Mouse (Mus musculus): ENCODE results near the gene Dcun1d1. TPM values are rescaled to one million over a fixed set of nuclear protein-coding genes. Genes with fewer than 3 reads are reported as not detected.

Dcun1d1 gene
- polyA plus RNA-seq, 1 experiment from 2014 or later = 93.3 TPM

DNA sequence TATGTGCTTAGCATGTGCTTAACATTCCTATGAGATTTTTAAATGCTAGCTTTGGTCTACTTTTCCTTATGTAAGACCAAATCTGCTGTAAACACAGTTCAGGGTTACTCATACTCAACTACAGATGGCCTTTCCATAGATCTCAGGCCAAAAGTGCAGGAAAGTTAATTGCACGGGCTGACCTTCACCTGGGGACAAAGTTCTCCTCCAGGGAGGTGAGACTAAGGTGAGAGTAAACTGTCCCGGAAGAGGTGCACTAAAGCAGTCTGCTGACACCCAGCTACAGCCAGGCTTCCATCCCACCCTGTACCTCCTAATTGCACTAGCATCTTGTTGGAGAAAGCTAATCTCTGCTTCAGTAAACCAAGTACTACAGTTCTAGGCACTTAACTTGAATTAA lies 11.4 kb downstream of the Dcun1d1 start:
- H3K4me2 ChIP-seq (replicated peaks; ENCODE audit: low read depth, low read length) = no peak overlapping the region
- H3K27me3 ChIP-seq (ENCODE audit: control insufficient read depth, insufficient read depth, low read length) = no peaks in the 10 kb centered on the region
- no peak overlapping the region for H3K27ac ChIP-seq (ENCODE audit: low read length)
- no peak overlapping the region for H3K9ac ChIP-seq (replicated peaks; ENCODE audit: low read depth, low read length)
- peaks cover 18% of the 10 kb centered on the region for H3K4me1 ChIP-seq (ENCODE audit: control insufficient read depth, insufficient read depth, low read length)
- no peak overlapping the region for H3K4me3 ChIP-seq (ENCODE audit: low read depth, low read length)
- H3K9me3 ChIP-seq (ENCODE audit: control insufficient read depth, low read depth, low read length) = no peaks in the 10 kb centered on the region
- 58% methylated on average over 2 of the region's 2 CpGs for WGBS
- no peaks in the 10 kb centered on the region for H3K36me3 ChIP-seq (ENCODE audit: control insufficient read depth, insufficient read depth, low read length)
- no peak for ATAC-seq (ENCODE audit: insufficient number of reproducible peaks, insufficient read depth, low FRiP score, low read depth)

DNA sequence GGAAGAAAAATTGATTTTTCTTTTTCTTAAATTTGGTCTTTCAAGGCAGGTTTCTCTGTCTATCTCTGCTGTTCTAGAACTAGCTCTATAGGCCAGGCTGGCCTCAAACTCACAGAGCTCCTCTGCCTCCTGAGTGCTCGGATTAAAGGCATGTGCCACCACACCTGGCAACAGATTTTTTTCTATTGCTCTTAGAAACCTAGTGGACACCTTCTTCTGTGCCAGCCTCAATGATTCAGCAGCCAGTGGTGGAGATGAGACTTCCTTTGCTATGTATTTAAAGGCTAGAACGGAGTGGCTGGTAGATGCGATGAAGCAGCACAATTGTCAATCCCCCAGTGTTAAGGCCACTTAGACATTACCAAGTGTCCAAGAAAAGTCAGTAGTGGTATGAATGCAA lies 13.2 kb downstream of the Dcun1d1 start:
- 74% methylated on average over 3 of the region's 3 CpGs for WGBS
- Histone ChIP-seq H3K4me3 (ENCODE audit: low read depth, low read length) (no peak overlapping the region), H3K27me3 (ENCODE audit: control insufficient read depth, insufficient read depth, low read length) (no peaks in the 10 kb centered on the region), H3K4me1 (ENCODE audit: control insufficient read depth, insufficient read depth, low read length) (peaks cover 12% of the 10 kb centered on the region; the same call in 1 of the 2 replicates), H3K4me2 (replicated peaks; ENCODE audit: low read depth, low read length) (no peak overlapping the region), H3K9ac (replicated peaks; ENCODE audit: low read depth, low read length) (no peak overlapping the region), H3K36me3 (ENCODE audit: control insufficient read depth, insufficient read depth, low read length) (no peaks in the 10 kb centered on the region), H3K9me3 (ENCODE audit: control insufficient read depth, low read depth, low read length) (no peaks in the 10 kb centered on the region), H3K27ac (ENCODE audit: low read length) (no peak overlapping the region)
- no peak for ATAC-seq (ENCODE audit: insufficient number of reproducible peaks, insufficient read depth, low FRiP score, low read depth)

DNA sequence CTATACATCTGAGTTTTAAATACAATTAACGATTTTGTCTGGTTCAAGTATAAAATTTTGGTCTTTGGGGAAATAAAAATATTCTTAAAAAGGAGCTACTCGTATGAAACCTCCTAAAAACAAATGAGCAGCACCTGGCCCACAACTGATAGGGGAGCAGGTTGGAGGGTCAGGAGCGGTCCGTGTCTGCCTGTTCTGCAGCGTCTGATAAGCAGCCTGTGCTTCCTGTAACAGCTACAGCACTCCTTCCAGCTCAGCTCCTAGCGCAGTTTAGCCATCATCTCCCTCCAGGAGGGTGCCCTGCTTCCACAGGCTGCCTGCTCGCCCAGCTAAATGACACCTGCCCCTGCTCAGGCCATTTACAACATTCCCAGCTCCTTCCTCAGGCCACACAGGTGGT lies 13.8 kb downstream of the Dcun1d1 start:
- peak; percentile 74; the same call in 1 of the 2 replicates for ATAC-seq (ENCODE audit: insufficient number of reproducible peaks, insufficient read depth, low FRiP score, low read depth)
- H3K9me3 ChIP-seq (ENCODE audit: control insufficient read depth, low read depth, low read length) = no peaks in the 10 kb centered on the region
- WGBS = 53% methylated on average over 7 of the region's 7 CpGs
- H3K27me3 ChIP-seq (ENCODE audit: control insufficient read depth, insufficient read depth, low read length) = no peaks in the 10 kb centered on the region
- no peak overlapping the region for H3K4me3 ChIP-seq (ENCODE audit: low read depth, low read length)
- H3K36me3 ChIP-seq (ENCODE audit: control insufficient read depth, insufficient read depth, low read length) = no peaks in the 10 kb centered on the region
- no peak overlapping the region for H3K4me2 ChIP-seq (replicated peaks; ENCODE audit: low read depth, low read length)
- no peak overlapping the region for H3K27ac ChIP-seq (ENCODE audit: low read length)
- H3K4me1 ChIP-seq (ENCODE audit: control insufficient read depth, insufficient read depth, low read length) = peaks cover 12% of the 10 kb centered on the region; the same call in 1 of the 2 replicates
- no peak overlapping the region for H3K9ac ChIP-seq (replicated peaks; ENCODE audit: low read depth, low read length)

DNA sequence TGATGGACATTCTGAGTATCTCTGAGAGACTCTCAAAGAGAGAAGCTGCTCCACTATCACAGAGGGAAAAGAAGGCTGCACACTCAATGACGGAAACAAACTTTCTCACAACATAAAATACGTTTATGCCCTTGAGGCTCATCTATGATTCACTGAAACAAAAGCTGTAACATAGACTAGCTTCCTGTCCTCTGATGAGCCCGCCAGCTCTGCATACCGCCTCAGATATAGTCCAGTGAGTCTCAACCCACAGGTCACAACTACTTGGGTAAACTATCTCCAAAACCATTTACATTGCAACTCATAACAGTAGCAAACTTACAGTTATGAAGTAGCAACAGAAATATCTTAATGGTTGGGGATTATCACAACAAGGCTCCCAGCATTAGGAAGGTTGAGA lies 14.7 kb downstream of the Dcun1d1 start:
- Histone ChIP-seq H3K27me3 (ENCODE audit: control insufficient read depth, insufficient read depth, low read length) (no peaks in the 10 kb centered on the region), H3K4me2 (replicated peaks; ENCODE audit: low read depth, low read length) (no peak overlapping the region), H3K4me3 (ENCODE audit: low read depth, low read length) (no peak overlapping the region), H3K9me3 (ENCODE audit: control insufficient read depth, low read depth, low read length) (no peaks in the 10 kb centered on the region), H3K9ac (replicated peaks; ENCODE audit: low read depth, low read length) (no peak overlapping the region), H3K36me3 (ENCODE audit: control insufficient read depth, insufficient read depth, low read length) (peaks cover 3% of the 10 kb centered on the region; the same call in 1 of the 2 replicates), H3K4me1 (ENCODE audit: control insufficient read depth, insufficient read depth, low read length) (peaks cover 12% of the 10 kb centered on the region; the same call in 1 of the 2 replicates), H3K27ac (ENCODE audit: low read length) (no peak overlapping the region)
- ATAC-seq (ENCODE audit: insufficient number of reproducible peaks, insufficient read depth, low FRiP score, low read depth) = no peak
- 77% methylated on average over 4 of the region's 4 CpGs for WGBS

DNA sequence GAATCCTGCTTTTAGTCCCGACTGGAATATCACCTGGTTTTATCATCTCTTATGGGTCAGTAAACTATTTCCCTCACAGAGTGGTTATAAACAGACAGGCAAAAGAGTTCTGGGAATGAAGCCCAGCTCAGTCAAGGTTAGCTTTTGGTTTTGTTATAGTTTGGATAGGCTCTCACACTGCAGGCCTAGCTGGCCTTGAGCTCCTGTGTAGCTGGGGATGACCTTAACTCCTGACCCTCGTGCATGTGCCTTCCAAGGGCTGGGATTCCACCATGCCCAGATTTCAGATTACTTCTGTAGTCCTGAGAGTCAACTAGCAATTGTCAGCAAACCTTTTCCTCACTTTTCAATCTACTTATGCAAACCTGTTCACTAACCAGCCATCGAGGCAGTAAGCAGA lies 19.0 kb downstream of the Dcun1d1 start:
- ATAC-seq (ENCODE audit: insufficient number of reproducible peaks, insufficient read depth, low FRiP score, low read depth) = no peak
- 81% methylated on average over 3 of the region's 3 CpGs for WGBS
- Histone ChIP-seq H3K9me3 (ENCODE audit: control insufficient read depth, low read depth, low read length) (no peaks in the 10 kb centered on the region), H3K4me2 (replicated peaks; ENCODE audit: low read depth, low read length) (no peak overlapping the region), H3K4me1 (ENCODE audit: control insufficient read depth, insufficient read depth, low read length) (0 out of 2 replicates have a peak, but pooled peaks cover 4% of the 10 kb centered on the region), H3K9ac (replicated peaks; ENCODE audit: low read depth, low read length) (no peak overlapping the region), H3K36me3 (ENCODE audit: control insufficient read depth, insufficient read depth, low read length) (peaks cover 10% of the 10 kb centered on the region), H3K4me3 (ENCODE audit: low read depth, low read length) (no peak overlapping the region), H3K27ac (ENCODE audit: low read length) (no peak overlapping the region), H3K27me3 (ENCODE audit: control insufficient read depth, insufficient read depth, low read length) (no peaks in the 10 kb centered on the region)

DNA sequence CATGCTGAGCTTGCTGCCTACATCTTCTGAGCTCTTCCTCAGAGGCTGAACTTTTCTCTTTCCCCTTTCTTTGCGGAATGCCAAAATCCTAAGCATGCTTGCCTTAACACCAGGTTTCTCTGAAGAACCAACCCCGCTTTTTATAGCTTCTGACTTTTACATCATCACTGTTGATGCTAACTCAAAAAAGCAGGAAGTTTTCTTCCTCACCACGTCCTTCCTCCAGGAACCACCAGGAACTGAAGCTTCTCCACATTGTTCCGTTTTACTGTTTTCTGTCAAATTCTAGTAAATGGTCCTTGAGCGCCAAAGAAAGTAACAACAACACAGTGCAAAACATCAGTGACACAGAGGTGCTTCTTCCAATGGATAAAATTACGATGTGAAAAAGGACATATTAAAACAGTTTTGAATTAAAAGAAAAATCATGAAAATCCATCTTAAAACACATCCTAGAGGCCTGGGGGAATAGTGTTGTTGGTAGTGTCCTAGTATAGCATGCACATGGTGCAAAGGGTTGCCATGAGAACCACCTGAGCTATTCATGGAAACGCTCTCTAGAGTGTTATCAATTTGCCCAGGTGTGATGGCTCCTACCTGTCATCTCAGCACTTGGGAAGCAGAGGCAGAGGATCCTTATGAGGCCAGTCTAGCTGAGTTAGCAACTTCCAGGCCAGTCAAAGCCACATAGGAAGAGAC lies 28.1 kb downstream of the Dcun1d1 start:
- Histone ChIP-seq H3K4me1 (ENCODE audit: control insufficient read depth, insufficient read depth, low read length) (no peaks in the 10 kb centered on the region), H3K27ac (ENCODE audit: low read length) (no peak overlapping the region), H3K4me2 (replicated peaks; ENCODE audit: low read depth, low read length) (no peak overlapping the region), H3K4me3 (ENCODE audit: low read depth, low read length) (no peak overlapping the region), H3K27me3 (ENCODE audit: control insufficient read depth, insufficient read depth, low read length) (no peaks in the 10 kb centered on the region), H3K9me3 (ENCODE audit: control insufficient read depth, low read depth, low read length) (no peaks in the 10 kb centered on the region; the same call in 1 of the 2 replicates), H3K9ac (replicated peaks; ENCODE audit: low read depth, low read length) (no peak overlapping the region), H3K36me3 (ENCODE audit: control insufficient read depth, insufficient read depth, low read length) (peaks cover 5% of the 10 kb centered on the region; the same call in 1 of the 2 replicates)
- 87% methylated on average over 7 of the region's 7 CpGs for WGBS
- no peak for ATAC-seq (ENCODE audit: insufficient number of reproducible peaks, insufficient read depth, low FRiP score, low read depth)

DNA sequence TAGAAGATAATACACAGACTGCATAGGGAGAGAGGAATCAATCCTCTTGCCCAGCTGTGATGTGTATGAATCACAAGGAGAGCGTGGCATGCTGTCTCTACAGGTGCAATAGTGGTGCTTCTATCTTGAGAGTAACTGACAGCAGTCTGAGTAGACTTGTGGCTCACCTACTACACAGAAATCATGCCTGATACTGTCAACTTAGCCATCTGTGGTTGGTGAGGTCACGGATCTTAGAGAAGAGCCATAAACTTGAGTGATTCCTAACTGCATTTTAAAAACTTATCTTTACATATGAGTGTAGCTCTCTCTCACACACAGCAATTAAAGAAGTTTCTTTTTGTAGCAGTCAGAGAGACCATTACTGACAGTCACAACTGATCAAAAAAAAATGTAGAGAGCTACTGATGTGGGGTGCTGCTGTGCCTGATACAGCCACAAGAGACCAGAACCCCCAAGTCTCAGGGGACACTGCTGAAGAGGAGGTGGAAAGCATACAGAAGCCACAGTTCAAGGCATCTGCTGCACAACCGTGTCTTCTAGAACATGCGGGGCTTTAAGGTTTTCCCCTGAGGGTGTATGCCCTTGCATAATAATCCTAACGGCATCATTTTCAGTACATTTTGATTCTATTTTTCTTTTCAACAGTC lies 36.6 kb downstream of the Dcun1d1 start:
- Histone ChIP-seq H3K4me1 (ENCODE audit: control insufficient read depth, insufficient read depth, low read length) (no peaks in the 10 kb centered on the region), H3K9ac (replicated peaks; ENCODE audit: low read depth, low read length) (no peak overlapping the region), H3K36me3 (ENCODE audit: control insufficient read depth, insufficient read depth, low read length) (peaks cover 4% of the 10 kb centered on the region; the same call in 1 of the 2 replicates), H3K4me2 (replicated peaks; ENCODE audit: low read depth, low read length) (no peak overlapping the region), H3K4me3 (ENCODE audit: low read depth, low read length) (no peak overlapping the region), H3K9me3 (ENCODE audit: control insufficient read depth, low read depth, low read length) (no peaks in the 10 kb centered on the region), H3K27me3 (ENCODE audit: control insufficient read depth, insufficient read depth, low read length) (no peaks in the 10 kb centered on the region), H3K27ac (ENCODE audit: low read length) (no peak overlapping the region)
- ATAC-seq (ENCODE audit: insufficient number of reproducible peaks, insufficient read depth, low FRiP score, low read depth) = no peak
- 92% methylated on average over 5 of the region's 5 CpGs for WGBS

DNA sequence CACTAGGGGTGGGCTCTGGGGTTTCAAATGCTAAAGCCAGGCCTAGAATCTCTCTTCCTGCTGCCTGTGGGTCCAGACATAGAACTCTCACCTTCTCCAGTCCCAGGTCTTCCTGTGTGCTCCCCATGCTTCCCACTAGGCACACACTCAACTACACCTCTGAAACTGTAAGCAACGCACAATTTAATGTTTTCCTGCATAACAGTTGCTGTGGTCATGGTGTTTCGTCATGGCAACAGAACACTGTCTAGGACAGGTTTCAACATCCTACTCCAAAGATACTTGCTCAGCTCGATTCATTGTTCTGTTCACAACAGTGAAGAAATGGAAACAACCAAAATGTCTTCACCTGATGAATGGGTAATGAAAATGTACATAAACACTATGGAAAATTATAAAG lies 38.1 kb downstream of the Dcun1d1 start:
- Histone ChIP-seq H3K27me3 (ENCODE audit: control insufficient read depth, insufficient read depth, low read length) (no peaks in the 10 kb centered on the region), H3K9ac (replicated peaks; ENCODE audit: low read depth, low read length) (no peak overlapping the region), H3K4me3 (ENCODE audit: low read depth, low read length) (no peak overlapping the region), H3K36me3 (ENCODE audit: control insufficient read depth, insufficient read depth, low read length) (peaks cover 4% of the 10 kb centered on the region; the same call in 1 of the 2 replicates), H3K27ac (ENCODE audit: low read length) (no peak overlapping the region), H3K4me2 (replicated peaks; ENCODE audit: low read depth, low read length) (no peak overlapping the region), H3K4me1 (ENCODE audit: control insufficient read depth, insufficient read depth, low read length) (no peaks in the 10 kb centered on the region), H3K9me3 (ENCODE audit: control insufficient read depth, low read depth, low read length) (no peaks in the 10 kb centered on the region)
- no peak for ATAC-seq (ENCODE audit: insufficient number of reproducible peaks, insufficient read depth, low FRiP score, low read depth)
- WGBS = 93% methylated on average over 3 of the region's 3 CpGs

Measured in stomach, embryonic 14.5 days (tissue).